20 mouse cellular contexts compared by ENCODE assay signal in the genomic region with DNA sequence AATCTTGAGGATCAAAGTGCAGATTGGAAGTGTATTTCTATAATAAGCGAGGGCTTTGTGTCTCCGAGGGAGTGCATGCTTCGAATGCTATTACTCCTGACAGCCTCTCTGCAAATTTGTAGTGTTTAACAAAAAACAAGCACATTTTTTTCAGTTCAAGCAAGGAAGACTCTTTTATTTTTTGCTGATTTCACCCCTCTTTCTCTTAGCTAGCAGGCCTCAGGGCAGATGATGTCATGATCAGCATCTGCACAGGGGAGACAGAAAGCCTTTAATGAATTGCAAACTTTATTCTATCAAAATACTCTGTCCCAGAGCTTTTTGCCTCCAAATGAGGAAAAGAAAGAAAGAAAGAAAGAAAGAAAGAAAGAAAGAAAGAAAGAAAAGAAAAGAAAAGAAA.
"Had no signal": no experiment of that assay in that cellular context is flagged by ENCODE, and none has a peak within 500 bp of the region (broad histone marks: within the 10 kb centered on the region; RNA-seq: fewer than 3 reads in every experiment).

No protein-coding gene starts in this region.

- ATAC-seq: liver, embryonic 12.5 days had no signal

- H3K4me1 ChIP-seq: kidney, embryonic 15.5 days; limb, embryonic 13.5 days; liver, embryonic 12.5 days; liver, embryonic 15.5 days; stomach, embryonic 15.5 days had no signal

- H3K4me2 ChIP-seq: kidney, embryonic 15.5 days; limb, embryonic 13.5 days; liver, embryonic 12.5 days; liver, embryonic 15.5 days; midbrain, embryonic 11.5 days; stomach, embryonic 15.5 days had no signal

- H3K27me3 ChIP-seq: kidney, embryonic 15.5 days; limb, embryonic 13.5 days; liver, embryonic 12.5 days; liver, embryonic 15.5 days; stomach, embryonic 15.5 days had no signal

- DNase-seq: kidney, postnatal 10 days; kidney, postnatal 36 days; layer of hippocampus, postnatal 36 days; left cerebral cortex, postnatal 4 days; liver; lung, adult 18-20 months; lung, postnatal 14 days; lung, postnatal 4 days; midbrain, embryonic 14.5 days; right cerebral cortex, adult 18-20 months; right cerebral cortex, postnatal 14 days; spleen, adult 18-20 months; thymus, postnatal 25 days had no signal

- H3K36me3 ChIP-seq: kidney, embryonic 15.5 days; limb, embryonic 13.5 days; liver, embryonic 12.5 days; liver, embryonic 15.5 days; stomach, embryonic 15.5 days had no signal

- H3K4me3 ChIP-seq: kidney, embryonic 15.5 days; left cerebral cortex, adult 2 months; limb, embryonic 13.5 days; liver, embryonic 12.5 days; liver, embryonic 15.5 days; stomach, embryonic 15.5 days had no signal

- H3K9me3 ChIP-seq: kidney, embryonic 15.5 days; limb, embryonic 13.5 days; liver, embryonic 12.5 days; liver, embryonic 15.5 days; stomach, embryonic 15.5 days had no signal

- H3K9ac ChIP-seq: kidney, embryonic 15.5 days; limb, embryonic 13.5 days; liver, embryonic 12.5 days; liver, embryonic 15.5 days; stomach, embryonic 15.5 days had no signal

- H3K27ac ChIP-seq: kidney, embryonic 15.5 days; left cerebral cortex, adult 2 months; limb, embryonic 13.5 days; liver, embryonic 12.5 days; liver, embryonic 15.5 days; stomach, embryonic 15.5 days had no signal
